Mouse (Mus musculus) layer of hippocampus, adult 18-20 months (tissue): ENCODE measurements at regions not wholly inside any gene's neighbourhood (a gene's known extent, or its start where the extent isn't known, plus 50 kb on each side); places are given as distances from the start of the nearest gene placed in this dataset.

Source experiments
- DNase-seq, 2 experiments: peaks; one replicate each; pipeline ENCODE4 v3.0.0; 2022; ENCODE audit warnings: low spot score in 2 of 2

DNA sequence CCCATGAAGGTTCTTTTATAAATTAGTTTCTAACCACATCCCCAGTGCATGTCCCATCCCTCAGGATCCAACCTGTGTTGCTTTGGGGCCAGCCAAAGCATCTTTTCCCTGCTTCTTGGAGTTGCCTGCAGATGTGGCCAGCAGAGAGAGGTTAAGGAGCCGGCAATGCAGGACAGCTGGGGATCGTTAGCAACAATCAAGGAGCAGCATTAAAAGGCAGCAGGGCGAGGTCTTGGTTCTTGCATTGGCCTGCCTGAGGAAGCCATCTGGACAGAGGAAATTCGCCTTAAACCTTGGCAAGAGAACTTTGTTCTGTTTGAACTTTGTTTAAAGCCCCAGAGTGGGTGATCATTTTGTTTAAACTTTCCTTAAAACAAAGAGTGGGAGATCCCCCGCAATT, 118.7 kb upstream of the Prdm1 start:
- DNase-seq, result no peak

DNA sequence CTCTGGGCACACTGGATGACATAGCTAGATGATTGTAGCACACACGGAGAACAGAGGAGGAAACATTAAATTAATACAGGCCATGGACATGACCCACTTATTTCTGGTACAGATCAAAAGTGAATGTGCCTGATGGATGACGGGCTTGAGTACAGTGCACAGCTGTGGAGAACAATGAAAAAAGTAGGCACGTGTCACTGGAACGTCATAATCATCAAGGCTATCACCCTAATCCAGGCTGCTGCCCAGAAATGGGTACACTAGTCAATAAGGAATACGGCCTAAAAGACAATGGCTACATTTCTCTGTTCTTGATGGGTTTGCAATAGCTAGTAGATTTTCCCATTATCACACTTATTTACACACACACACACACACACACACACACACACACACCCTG, 118.3 kb upstream of the Prdm1 start:
- no peak for DNase-seq

DNA sequence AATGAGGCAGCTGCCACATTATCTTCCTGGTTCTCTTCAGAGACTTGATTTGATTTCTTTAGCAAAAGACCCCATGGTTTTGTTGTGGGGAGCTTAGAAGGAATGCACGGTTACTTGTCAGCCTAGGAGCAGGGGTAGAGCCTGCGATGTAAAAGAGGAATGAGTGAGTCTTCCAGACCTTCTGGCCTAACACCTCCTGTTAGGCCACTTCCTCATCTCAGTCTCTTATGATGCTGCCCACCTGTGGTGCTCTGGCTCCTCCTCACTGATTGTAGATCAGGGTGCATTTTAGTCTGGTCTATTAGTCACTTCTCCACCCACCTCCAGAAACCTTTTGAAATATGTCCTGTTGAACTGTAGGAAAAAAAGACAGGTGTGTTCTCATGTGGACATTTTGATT, 113.3 kb upstream of the Prdm1 start:
- no peak for DNase-seq

DNA sequence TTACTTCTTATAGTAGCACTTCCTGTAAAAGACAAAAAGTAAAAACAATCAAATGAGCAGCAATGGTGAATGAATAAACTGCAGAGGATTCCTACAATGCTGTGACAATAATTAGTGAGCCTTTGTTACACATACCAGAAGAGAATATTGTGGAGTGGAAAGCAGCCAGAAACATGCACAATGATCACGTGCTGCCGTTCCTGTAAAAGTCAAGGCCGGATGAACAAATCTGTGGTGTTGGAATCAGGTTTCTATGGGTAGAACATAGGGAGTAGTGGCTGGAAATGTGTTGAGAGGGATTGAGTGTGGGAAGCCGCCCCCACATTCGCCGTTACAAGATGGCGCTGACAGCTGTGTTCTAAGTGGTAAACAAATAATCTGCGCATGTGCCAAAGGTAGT, 112.3 kb upstream of the Prdm1 start:
- DNase-seq, result no peak

DNA sequence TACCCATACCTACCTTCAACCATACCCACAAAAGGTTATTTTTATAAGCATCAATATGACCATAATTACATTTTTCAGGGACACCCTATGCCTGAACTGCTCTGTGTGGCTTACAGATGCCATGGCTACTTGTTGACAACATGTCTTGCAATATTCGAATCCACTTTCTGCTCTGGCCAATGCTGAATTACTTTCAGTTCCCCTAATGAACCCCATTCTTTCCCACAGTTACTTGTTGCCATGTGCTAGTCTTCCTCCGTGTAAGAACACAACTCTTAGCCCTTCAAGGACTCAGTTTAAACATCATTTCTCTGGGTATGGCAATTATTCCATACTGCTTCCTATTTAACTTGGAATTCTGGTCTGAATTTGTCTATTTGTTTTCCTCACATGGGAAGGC, 110.4 kb upstream of the Prdm1 start:
- DNase-seq, result no peak

DNA sequence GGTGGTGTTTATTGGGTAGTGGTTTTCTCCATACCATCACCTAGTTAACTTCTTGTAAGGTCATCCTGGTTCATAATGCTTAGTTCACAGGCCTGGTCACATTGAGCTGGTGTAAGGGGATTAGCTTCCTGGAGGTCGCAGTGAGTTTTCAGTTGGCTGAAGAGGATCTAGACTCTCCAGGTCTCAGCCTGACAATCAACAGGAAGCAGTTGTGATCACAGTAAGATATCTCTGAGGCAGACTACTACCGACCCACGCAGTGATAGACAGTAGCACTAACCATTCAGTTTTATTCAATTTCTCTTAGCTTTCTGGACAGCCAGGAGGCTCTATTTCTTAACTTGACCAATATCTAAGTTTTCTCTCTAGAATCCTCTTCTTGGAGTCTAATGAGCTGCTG, 108.5 kb upstream of the Prdm1 start:
- no peak for DNase-seq

DNA sequence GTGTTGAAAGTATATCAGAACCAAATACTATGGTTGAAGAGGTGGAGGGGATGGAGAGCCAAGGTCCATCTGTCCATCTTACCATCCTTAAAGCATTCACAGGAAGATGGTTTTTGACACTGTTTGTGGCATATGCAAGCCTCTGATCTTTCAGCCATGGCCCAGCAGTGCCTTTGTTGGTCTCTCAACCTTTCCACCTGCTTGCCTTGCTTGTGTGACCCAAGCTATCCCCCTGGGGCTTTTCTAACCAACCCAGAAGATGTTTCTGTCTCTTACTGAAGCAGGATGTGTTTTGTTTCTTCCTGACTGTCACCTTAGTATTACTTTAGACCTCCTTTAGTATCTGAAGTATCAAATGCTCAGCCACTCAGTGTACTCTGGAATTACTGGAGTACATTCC, 107.8 kb upstream of the Prdm1 start:
- DNase-seq, result no peak

DNA sequence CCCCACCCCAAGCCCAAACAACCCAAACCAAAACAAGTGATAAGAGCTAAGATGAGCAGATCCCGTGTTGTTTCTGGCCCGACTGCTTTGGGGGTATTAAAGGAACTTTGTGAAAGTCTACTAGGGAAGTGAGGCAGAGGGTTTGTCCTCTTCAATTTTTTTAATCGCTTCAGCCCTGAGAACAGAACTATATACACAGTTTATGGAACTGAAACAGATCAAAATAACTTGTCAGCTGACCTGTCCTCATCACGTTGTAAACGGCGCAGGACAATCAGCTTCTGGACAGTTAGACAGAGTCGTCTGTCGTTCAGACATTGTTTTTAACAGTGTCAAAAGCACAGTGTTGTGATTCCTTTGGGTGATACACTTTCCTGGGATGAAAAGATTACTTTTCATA, 103.3 kb upstream of the Prdm1 start:
- DNase-seq, result no peak

DNA sequence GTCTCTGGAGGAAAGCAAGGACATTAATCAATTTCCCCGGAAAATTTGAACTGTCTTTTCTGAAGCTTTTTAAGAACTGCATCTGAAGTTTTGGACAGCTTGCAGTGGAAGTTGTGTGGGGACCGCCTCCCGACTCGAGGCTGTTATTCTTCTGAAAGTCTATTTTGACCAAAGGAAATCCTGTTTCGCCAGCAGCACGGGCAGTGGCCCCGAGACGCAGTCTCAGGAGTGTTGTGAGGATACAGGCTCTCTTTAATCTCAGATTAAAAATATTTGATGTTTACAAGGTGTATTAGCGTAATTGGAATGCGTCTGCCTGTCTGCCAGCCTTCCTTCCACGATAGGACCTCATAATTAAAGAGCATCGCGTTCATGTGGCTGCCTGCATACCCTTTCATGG, 102.2 kb upstream of the Prdm1 start:
- no peak for DNase-seq

DNA sequence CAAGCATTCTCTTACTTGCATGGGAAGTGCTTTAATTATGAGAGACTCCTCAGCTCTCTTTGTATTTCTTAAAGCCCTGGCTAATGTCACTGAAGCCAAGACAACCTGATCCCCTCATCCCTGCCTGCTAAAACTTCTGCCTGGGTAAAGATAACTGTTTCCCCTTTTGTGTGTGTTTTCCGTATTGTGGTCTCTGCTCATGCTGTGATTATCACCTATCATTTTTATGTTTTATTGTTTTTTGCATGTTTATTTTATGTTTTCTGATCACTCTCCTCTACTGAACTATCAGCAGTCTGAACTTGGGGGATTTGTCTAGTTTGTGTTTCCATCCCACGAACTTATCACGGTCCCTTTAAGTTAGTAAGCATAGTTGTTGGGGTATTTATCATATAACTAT, 100.1 kb upstream of the Prdm1 start:
- no peak for DNase-seq

DNA sequence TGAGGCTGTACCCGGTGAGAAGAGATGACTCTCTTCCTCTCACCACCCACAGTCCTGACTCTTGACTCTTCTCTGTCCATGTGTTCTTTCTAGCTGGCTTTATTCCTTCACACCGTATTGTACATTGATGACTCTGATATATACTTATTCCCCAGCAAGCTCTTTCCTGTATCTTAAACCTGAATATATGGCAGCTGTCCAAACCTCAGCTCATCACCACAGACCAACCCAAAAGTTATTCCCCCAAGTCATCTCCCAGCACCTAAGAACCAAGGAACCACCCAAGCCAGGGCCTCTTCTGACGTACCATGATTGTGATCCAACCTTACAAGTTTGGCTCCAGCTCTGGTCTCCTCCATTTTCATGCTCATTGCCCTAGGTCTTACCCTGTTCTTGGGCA, 99.1 kb upstream of the Prdm1 start:
- no peak for DNase-seq

DNA sequence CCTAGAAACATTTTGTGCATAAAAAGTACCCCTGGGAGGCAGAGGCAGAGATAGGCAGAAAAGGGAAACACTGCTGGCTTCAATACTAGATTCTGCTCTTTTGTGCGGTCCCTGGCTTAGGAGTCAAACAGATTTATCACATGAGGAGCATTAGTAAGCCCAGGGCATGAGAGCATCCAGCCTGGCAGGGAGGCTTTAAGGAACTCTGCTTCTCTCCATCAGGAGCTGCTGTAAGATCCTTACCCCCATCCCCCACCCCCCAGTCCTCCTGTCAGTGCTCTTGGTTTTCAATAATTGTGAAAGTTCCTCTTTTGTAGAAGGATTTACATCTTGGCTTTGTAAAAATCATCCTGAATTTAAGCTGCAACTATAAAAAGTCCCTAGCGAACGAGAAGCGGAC, 97.2 kb upstream of the Prdm1 start:
- DNase-seq, result no peak

DNA sequence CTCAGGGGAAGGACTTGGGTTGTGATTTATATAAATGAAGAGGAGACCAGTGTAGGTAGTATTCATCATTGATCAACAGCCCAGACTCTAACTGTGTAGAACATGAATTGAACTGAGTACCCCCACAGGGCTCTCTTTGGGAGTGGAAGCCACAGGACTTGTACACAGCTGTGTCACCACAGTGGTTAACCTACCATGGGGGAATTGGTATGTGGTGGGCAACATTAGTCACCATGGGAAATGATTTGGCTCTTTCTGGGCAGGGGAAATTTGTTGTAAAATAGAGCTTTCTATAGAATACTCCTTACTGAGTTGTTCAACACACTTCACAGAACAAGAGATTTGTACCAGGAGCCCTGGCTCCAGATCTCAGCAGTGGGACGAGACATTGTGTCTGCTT, 87.3 kb upstream of the Prdm1 start:
- DNase-seq, result no peak

DNA sequence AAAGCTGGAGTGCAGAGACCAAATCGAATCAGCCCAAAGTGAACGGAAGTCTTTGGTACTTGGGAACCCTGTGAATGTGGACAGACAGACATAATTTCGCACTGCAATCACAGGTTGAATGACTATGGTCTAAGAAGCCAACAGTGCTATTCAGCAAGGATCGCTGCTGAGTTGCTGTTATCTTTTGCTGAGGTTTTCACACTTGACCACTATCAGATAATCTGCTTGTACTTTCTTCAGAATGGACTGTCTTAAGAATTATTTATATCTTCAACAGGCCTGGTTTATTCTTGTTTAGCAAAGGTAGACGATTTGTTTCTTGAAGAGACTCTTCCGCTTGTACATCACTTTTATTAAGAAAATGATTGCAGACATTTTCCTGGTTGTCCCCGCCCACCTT, 84.3 kb upstream of the Prdm1 start:
- no peak for DNase-seq

DNA sequence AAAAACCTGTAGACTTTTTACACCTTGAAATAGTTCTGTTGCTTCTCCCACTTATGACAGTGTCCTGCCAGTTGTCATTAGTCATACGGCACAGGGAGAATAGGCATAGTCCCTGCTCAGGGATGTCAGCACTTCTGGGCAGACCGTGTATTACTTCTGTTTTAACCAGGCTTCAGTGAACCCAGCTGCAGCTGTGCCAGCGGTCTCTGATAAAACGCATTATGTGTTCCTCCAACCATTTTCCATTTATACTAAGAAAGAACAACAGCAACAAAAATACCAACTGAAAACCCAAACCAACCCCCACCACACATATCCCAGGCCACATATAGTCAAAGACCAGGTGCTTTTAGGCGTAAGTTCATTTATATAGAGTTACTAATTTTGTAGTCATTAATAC, 83.1 kb upstream of the Prdm1 start:
- DNase-seq, result peak in 1 of 2 experiments; percentile 18

DNA sequence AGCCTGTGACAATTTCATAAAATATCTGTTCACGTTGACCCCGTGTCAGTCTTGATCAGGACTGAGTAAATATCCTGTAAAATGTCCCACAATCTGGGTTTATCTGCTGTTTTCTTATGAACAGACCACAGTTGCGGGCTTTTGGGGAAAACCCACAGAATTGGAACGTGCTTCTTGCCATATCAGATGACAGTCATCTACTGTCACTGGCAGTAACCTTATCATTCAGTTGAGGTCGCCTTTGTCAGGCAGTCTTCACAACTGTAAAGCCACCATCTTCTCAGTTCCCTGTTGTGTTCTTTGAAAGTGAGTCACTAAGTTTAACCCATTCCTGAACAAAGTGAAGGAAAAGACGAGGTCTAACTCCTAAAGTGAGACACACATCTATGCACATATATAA, 80.9 kb upstream of the Prdm1 start:
- no peak for DNase-seq

DNA sequence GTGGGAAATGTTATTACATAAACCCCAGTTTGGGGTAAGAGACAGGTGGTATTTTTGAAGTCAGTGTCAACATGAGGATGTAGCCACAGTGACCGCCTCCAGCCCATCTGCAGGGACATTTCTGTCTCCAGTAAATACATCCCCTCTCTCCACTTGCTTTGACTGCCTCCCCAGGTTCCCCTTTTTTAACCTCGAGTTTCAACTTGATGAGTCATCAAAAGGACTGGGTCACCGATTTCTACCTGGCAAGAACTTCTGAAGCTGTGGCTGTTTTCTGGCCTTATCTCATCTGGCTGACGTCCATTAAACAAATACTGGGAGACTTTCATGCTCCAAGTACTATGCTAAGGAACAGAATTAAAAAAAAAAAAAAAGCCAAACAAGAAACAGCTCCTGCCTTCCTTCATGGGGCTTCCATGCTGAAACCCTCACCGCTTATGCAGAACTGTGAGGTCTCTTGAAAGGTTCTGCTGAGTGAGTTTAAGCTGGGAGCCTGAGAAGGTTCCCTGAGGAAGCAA, 79.1 kb upstream of the Prdm1 start:
- peak in 1 of 2 experiments; percentile 34 for DNase-seq

DNA sequence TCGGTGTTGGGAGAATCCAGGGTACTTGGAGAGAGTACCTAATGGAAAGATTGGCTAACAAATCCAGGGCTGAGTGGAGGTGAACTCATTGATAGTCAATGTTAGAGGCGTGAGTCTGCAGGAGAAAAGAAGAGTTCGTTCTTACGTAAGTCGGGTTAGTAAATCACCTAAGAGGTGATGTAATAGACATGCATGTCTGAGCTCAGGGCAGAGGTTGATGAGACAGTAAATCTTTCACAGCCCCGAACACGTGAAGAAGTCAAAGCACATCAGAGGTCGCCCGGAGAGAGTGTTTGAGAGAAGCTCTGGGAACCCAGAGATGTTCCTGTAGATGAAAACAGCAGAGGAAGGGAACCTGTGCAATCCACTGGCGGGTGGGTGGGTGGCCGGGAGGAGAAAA, 76.2 kb upstream of the Prdm1 start:
- no peak for DNase-seq

DNA sequence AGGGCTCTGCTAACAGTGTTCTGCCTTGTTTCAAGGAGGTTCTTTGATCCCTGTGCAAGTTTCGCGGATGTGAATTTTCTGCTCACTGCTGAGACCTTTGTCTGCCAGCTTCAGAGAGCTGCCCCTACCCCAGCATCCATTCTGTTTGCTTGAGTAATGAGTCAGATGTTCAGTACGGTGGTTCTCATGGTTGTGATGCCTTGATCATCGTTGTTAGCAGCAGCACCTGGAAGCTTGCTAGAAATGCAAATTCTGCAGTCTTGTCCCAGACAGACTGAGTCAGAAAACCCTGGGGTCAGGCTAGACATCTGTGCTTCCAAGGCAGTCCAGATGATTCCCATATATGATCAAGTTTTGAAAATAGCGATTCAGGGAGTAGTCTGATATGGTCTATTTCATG, 75.2 kb upstream of the Prdm1 start:
- no peak for DNase-seq

DNA sequence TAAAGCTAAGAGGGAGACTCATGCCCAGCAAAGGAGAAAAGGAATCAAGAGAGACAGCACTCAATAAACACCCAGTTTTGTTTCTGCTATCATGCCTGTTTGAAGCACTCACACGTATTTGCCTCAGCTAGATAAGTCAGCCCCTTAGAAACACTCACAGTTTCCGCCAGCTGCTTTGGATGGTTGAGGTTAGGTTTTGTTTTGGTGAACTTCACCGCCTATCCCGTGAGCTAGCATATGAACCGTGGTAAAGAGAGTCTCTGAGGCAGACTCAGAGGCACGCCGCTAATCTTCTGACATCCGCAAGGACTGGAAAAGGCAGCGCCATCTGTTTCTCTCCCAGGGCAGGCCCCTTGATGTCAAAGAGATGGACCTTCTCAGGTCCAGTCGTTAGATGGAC, 73.2 kb upstream of the Prdm1 start:
- DNase-seq, result no peak

DNA sequence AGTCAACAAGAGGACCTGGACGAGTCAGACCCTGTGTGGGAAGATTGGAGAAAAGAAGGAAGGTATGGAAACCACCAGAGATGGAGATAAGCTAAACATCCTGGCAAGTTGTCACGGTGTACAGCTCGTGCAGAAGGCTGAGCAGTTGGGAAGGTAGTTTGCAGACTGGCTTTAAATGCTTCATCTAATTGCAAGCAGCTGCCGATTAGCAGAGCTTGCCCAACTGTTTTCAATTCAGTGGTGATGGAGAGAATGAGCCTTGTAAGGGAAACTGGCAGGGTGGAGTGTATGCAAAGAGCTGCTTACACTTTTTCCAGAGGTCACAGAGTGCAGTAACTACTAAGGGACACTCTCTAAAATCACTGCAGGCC, 71.6 kb upstream of the Prdm1 start:
- DNase-seq, result peak; percentile 30 to 63

DNA sequence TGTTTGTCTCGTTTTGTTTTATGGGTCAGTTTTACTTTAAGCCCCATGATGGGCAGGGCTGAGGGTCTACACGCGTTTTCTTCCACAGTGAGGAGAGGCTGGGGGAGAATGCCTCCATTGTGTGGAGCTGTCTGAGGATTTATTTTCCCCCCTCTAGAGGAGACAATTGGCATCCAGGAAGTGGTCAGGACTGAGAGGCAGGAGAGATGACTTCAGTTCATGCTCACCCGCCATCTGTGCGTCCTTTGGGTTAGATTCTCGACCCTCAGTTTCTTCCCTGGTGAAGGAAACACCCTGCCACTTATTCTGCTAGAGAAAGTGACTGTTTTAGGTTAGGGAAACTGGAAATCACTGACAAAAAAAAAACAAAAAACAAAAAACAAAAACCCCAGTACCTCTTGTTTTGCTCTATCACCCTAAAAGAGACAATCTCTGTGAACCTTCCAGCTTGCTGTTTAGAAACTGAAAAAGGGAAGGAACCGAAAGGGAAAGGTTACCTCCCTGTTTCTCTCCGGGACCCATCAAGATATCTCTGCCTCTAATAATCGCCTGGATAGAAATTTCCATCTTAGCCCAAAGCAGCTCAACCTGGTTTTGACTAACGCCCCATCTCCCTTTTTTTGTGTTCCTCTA, 71.1 kb upstream of the Prdm1 start:
- DNase-seq, result no peak

DNA sequence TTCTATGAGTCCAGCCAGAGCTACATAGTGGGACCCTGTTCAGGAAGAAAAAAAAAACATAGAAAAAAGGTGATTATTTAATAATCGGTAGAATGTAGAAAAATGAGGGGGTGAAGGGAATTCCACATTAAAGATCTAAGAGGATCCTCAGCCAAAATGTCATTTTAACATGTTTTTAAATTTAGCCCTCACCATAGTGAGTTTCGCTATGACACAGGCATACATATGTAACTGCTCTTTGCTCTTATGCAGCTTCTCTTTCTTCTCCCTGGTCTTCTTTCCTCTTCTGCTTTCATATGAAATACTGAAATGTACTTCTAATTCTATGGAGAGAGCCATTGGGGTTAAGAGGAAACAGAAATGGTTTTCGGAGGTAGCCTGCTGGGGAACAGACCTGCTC, 70.3 kb upstream of the Prdm1 start:
- DNase-seq, result no peak

DNA sequence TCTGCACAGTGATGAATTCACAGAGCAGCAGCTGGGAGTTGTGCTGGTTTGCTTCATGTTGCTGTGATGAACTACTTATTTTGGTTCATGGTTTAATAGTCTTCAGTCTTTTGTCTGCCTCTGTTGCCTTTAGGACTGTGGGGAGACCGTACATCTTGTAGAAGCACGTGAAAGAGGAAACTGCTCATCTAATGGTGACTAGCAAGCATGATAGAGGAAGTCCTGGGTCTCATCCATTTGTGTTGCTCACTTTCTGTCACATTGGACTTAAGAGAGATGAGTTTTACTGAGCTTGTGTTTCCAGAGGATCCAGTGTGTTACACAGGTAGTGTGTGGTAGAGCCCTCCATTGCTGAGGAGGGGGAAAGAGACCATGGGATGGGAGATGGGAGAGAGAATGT, 67.6 kb upstream of the Prdm1 start:
- DNase-seq, result no peak
